Mouse (Mus musculus) gastrocnemius, adult 2 months (tissue): ENCODE measurements at regions not wholly inside any gene's neighbourhood (a gene's known extent, or its start where the extent isn't known, plus 50 kb on each side); places are given as distances from the start of the nearest gene placed in this dataset.

Experiments used
- DNase-seq: peaks from one replicate; pipeline ENCODE4 v3.0.0; 2022
- H3K27ac ChIP-seq: fragments of 200-600 bp; 2 replicates; pipeline ENCODE4 v1.8.1; 2022; ENCODE audit warnings: mild to moderate bottlenecking
- H3K4me3 ChIP-seq: fragments of 200-600 bp; 2 replicates; pipeline ENCODE4 v1.8.1; 2022; ENCODE audit warnings: mild to moderate bottlenecking, moderate library complexity
- CTCF ChIP-seq: fragments of 200-600 bp; IDR thresholded peaks from 2 replicates; pipeline ENCODE4 v1.8.1; 2022; ENCODE audit warnings: antibody characterized with exemption, mild to moderate bottlenecking, moderate library complexity
- intact Hi-C: fragments of 180-260 bp; cut with DNase I; formaldehyde crosslinking; loops from one replicate; pipeline ENCODE4 v1.15.1; 2025

DNA sequence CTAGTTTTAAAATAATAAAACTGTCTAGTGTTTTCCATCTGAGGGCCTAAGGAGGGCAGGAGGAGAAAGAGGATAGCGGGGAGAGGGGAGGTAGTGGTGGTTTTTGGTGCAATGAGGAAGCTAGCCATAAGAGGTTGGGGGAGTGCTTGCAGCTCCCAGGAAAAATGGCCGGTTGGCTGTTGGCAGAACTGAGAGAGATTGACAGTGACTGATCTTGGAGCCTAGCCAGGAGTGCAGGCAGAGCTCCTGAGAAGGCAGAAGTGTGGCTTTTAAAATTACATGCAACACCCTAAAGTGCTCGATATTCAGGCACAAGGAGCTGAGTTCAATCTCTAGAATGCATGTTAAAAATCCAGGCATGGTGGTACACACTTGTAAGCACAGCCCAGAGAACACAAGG, 938.3 kb upstream of the 2610301B20Rik start:
- Histone ChIP-seq H3K27ac (no peak overlapping the region), H3K4me3 (no peak overlapping the region)
- no peak for TF ChIP-seq CTCF
- intact Hi-C loops, result no loop called here
- DNase-seq, result no peak

- no peak overlapping the region for H3K4me3 ChIP-seq
- H3K27ac ChIP-seq, result no peak overlapping the region
- intact Hi-C loops, result no loop called here
- no peak for TF ChIP-seq CTCF
- peak; percentile 31 for DNase-seq
Observed at GRCm38 (mm10) chr4:9951441-9951840, 922.9 kb upstream of the 2610301B20Rik start.

DNA sequence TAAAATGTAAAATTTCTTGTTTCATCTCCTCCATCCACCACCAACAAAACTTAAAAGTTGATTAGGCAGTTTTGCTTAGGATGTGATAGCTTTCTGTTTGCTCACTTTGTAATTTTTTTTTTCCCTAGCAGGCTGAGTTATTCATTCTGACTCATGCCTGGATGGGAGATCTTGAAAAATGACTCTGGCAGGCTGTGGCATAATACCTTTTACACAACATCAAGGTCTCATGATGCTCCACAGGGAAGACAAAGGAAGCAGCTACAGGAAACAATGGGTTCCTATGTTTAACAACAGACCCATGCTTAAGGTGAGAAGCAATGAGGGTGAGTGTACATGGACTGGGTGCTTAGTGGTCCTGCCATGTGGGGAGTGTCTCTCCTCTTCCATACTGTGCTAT, 899.7 kb upstream of the 2610301B20Rik start:
- TF ChIP-seq CTCF, result no peak
- intact Hi-C loops, result no loop called here
- Histone ChIP-seq H3K4me3 (no peak overlapping the region), H3K27ac (no peak overlapping the region)
- no peak for DNase-seq

DNA sequence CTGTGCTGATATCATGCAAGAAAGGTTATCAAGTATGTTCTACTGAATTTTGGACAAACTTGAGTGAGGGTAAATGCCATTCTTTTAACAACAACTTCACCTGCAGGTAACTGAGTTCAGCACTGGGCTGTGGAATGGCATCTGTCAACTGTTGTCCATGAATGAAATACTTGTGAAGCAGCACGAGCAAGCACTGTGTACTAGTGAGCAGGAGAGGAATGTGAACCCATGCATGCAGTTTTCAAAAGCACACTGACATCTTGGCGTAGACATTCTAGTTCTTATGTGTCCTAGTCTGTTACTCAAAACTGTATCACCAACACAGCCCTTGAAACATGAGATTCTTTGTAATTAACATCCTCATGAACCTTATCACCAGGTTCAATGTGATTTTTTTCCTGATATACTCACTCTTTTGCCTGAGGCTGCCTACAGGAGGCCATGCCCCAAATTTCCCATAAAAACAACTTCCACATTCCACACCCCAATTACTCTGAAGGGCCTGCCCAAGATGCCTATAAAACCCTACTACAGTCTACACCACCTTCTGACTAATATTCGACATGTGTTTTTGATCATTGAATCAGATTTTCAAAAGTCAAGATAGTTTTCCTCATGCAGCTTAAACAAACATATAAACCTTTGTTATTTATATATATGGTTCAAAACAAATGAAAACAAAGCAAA, 892.8 kb upstream of the 2610301B20Rik start:
- intact Hi-C loops, result no loop called here
- Histone ChIP-seq H3K27ac (no peak overlapping the region), H3K4me3 (no peak overlapping the region)
- no peak for TF ChIP-seq CTCF
- DNase-seq, result no peak

GRCm38 (mm10) chr4:9982786-9983525, 891.3 kb upstream of the 2610301B20Rik start:
- TF ChIP-seq CTCF, result no peak
- no peak for DNase-seq
- no peak overlapping the region for H3K27ac ChIP-seq
- intact Hi-C loops, result no loop called here
- H3K4me3 ChIP-seq, result no peak overlapping the region

DNA sequence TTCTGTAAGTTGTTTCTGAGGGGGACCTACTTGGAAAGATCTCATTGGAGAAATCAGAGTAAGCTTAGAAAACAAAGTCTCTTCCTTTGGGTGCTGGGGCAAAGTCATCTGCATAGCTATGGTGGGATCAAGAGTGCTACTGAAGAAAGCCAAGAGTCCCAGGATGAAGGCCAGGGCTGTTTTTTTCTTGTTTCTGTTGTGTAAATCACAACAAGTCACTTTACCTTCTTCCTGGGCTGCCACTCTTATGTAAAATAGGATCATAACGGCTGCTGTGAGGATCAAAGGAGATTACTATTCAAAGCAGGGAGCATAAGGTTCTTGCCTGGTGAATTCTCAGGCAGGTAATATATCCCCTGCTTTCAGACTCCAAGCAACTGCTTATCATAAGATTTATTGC, 880.4 kb upstream of the 2610301B20Rik start:
- Histone ChIP-seq H3K4me3 (no peak overlapping the region), H3K27ac (no peak overlapping the region)
- intact Hi-C loops, result no loop called here
- DNase-seq, result no peak
- no peak for TF ChIP-seq CTCF

DNA sequence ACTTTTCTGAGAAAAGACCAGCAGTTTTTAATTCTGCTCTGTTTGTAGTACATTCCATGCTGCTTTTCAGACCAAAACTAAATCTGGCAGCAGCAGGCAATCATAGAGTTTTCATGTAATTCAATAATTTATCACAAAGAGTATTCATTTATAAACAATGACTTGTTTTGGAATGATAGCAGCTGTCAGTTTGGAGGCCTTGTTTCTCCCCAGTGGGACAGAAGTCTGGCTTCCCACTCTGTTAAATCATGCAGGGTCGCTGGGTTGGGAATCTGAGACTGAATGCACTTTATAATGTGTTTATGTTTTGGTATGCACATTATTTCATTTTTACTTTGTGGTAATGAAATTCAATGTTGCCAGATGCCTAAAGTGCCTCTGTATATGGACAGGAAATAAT, 879.8 kb upstream of the 2610301B20Rik start:
- DNase-seq, result no peak
- H3K27ac ChIP-seq, result no peak overlapping the region
- intact Hi-C loops, result no loop called here
- no peak overlapping the region for H3K4me3 ChIP-seq
- no peak for TF ChIP-seq CTCF

DNA sequence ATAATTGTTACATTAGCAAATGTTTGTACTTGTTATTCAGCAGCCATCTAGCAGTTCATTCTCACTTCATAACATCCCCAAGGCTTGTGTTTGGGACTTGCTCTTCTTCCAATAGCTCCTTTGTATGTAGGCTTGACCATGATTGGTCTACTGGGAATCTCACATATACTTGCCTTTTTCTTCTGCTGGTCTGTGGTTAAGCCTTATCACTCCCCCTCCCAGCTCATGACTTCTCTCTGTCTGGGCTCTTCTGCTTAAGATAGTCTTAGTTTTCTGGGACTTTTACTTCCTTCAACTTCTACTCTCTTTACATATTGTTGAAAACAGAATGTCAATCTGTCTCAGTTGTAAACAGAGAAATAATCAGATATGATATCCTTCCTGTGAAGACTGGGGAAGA, 844.0 kb upstream of the 2610301B20Rik start:
- Histone ChIP-seq H3K4me3 (no peak overlapping the region), H3K27ac (no peak overlapping the region)
- intact Hi-C loops, result no loop called here
- no peak for DNase-seq
- TF ChIP-seq CTCF, result no peak

GRCm38 (mm10) chr4:10031764-10032163, 842.5 kb upstream of the 2610301B20Rik start:
- TF ChIP-seq CTCF, result no peak
- intact Hi-C loops, result no loop called here
- H3K4me3 ChIP-seq, result no peak overlapping the region
- no peak overlapping the region for H3K27ac ChIP-seq
- peak; percentile 21 for DNase-seq

- peak; percentile 31 for DNase-seq
- no peak for TF ChIP-seq CTCF
- intact Hi-C loops, result no loop called here
Observed at GRCm38 (mm10) chr4:10035336-10035735, 839.0 kb upstream of the 2610301B20Rik start.

GRCm38 (mm10) chr4:10041301-10042093, 832.8 kb upstream of the 2610301B20Rik start:
- intact Hi-C loops, result no loop called here
- no peak for TF ChIP-seq CTCF
- DNase-seq, result no peak
- H3K4me3 ChIP-seq, result no peak overlapping the region
- H3K27ac ChIP-seq, result no peak overlapping the region

More at GRCm38 (mm10) chr4:10035336-10035735, 839.0 kb upstream of the 2610301B20Rik start:
- Histone ChIP-seq H3K27ac (no peak overlapping the region), H3K4me3 (no peak overlapping the region)

GRCm38 (mm10) chr4:10048770-10049169, 825.5 kb upstream of the 2610301B20Rik start:
- no peak for DNase-seq
- no peak for TF ChIP-seq CTCF
- Histone ChIP-seq H3K4me3 (no peak overlapping the region), H3K27ac (no peak overlapping the region)
- intact Hi-C loops, result no loop called here

GRCm38 (mm10) chr4:10049411-10049810, 824.9 kb upstream of the 2610301B20Rik start:
- H3K27ac ChIP-seq, result no peak overlapping the region
- intact Hi-C loops, result no loop called here
- no peak for DNase-seq

More at GRCm38 (mm10) chr4:10049411-10049810, 824.9 kb upstream of the 2610301B20Rik start:
- no peak overlapping the region for H3K4me3 ChIP-seq
- TF ChIP-seq CTCF, result no peak
